Mouse (Mus musculus) hindbrain, postnatal 0 days (tissue): ENCODE measurements at regions not wholly inside any gene's neighbourhood (a gene's known extent, or its start where the extent isn't known, plus 50 kb on each side); places are given as distances from the start of the nearest gene placed in this dataset.

Source experiments
- ATAC-seq: fragments of 200-750 bp; cut with Nextera tagmentation; 2 replicates; pipeline ENCODE4 v1.8.0; 2017; ENCODE audit warnings: mild to moderate bottlenecking, moderate TSS enrichment, moderate library complexity
- DNase-seq: peaks from one replicate; pipeline ENCODE4 v3.0.0-alpha.2; 2015; ENCODE audit warnings: low spot score
- H3K27ac ChIP-seq: fragments of 300-500 bp; sonication (generic); 2 replicates; pipeline ENCODE4 v1.5.1; 2014; ENCODE audit warnings: mild to moderate bottlenecking
- H3K27me3 ChIP-seq: fragments of 300-500 bp; sonication (generic); 2 replicates; pipeline ENCODE4 v1.6.1; 2014; ENCODE audit warnings: low read length, mixed read lengths; ENCODE audit not compliant: insufficient read depth
- H3K36me3 ChIP-seq: fragments of 300-500 bp; sonication (generic); 2 replicates; pipeline ENCODE4 v1.6.1; 2014; ENCODE audit warnings: low read length, mixed read lengths; ENCODE audit not compliant: insufficient read depth
- H3K4me1 ChIP-seq: fragments of 300-500 bp; sonication (generic); 2 replicates; pipeline ENCODE4 v1.6.1; 2014; ENCODE audit warnings: antibody characterized with exemption, low read length, mixed read lengths; ENCODE audit not compliant: insufficient read depth
- H3K4me2 ChIP-seq: fragments of 300-500 bp; sonication (generic); 2 replicates; pipeline ENCODE4 v1.6.1; 2014; ENCODE audit warnings: low read depth, mild to moderate bottlenecking, low read length, moderate library complexity, mixed read lengths
- H3K4me3 ChIP-seq: fragments of 300-500 bp; sonication (generic); 2 replicates; pipeline ENCODE4 v1.5.1; 2014; ENCODE audit warnings: low read length
- H3K9ac ChIP-seq: fragments of 300-500 bp; sonication (generic); replicated peaks from 2 replicates; pipeline ENCODE4 v1.6.1; 2014; ENCODE audit warnings: mild to moderate bottlenecking, low read length, moderate library complexity, mixed read lengths
- H3K9me3 ChIP-seq: fragments of 300-500 bp; sonication (generic); 2 replicates; pipeline ENCODE4 v1.6.1; 2016; ENCODE audit warnings: low read length, mixed read lengths
- CTCF ChIP-seq: IDR thresholded peaks from 2 replicates; pipeline ENCODE4 v1.5.1; 2016; ENCODE audit warnings: antibody characterized with exemption, control low read depth, low read depth
- WGBS: fragments of 180-500 bp; shearing (Covaris S2); extraction: QIAGEN DNeasy Blood & Tissue Kit; methylation state at CpG from one replicate; pipeline ENCODE4 v1.1.7; 2014; 5-methylcytosine and 5-hydroxymethylcytosine counted together

DNA sequence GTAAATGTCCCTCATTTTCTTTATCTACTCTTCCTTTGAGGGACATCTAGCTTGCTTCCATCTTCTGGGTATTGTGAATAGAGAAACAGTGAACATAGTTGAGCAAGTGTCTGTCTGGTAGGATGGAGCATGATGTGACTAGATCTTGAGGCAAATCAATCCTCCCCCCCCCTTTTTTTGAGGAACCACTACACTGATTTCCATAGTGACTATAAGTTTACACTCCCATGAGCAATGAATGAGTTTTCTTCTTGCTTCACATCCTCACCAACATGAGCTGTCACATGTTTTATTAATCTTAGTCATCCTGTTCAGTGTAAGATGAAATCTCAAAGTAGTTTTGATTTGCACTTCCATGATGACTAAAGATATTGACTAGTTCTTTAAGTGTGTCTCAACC, 92.7 kb downstream of the Arrdc4 start:
- Histone ChIP-seq H3K27me3 (no peaks in the 10 kb centered on the region), H3K4me1 (no peaks in the 10 kb centered on the region), H3K4me3 (no peak overlapping the region), H3K4me2 (no peak overlapping the region), H3K36me3 (no peaks in the 10 kb centered on the region), H3K9ac (no peak overlapping the region), H3K9me3 (peaks cover 4% of the 10 kb centered on the region; the same call in 1 of the 2 replicates), H3K27ac (no peak overlapping the region)
- no peak for TF ChIP-seq CTCF
- no peak for DNase-seq
- no peak for ATAC-seq

DNA sequence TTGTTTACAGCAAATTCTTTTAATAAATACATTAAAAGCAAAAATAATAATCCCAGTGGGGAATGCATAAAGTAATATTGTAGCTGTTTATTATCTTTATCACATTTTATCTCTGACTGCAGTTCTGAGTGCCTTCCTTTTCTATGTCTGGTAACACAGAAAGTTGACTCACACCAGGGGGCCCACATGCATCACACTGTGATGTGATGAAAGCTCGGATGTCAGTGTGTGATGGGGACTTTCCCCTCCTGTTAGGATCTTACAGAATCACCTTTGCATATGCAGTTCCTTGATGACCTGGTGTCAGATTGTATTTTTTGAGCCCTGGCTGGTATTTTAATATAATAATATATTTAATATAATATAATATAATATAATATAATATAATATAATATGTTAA, 95.5 kb downstream of the Arrdc4 start:
- Histone ChIP-seq H3K9me3 (peaks cover 4% of the 10 kb centered on the region; the same call in 1 of the 2 replicates), H3K27me3 (no peaks in the 10 kb centered on the region), H3K4me1 (no peaks in the 10 kb centered on the region), H3K4me3 (no peak overlapping the region), H3K27ac (no peak overlapping the region), H3K36me3 (no peaks in the 10 kb centered on the region), H3K4me2 (no peak overlapping the region), H3K9ac (no peak overlapping the region)
- ATAC-seq (no peak), DNase-seq (no peak)
- 39% methylated on average over 1 of the region's 1 CpGs for WGBS
- TF ChIP-seq CTCF = no peak

DNA sequence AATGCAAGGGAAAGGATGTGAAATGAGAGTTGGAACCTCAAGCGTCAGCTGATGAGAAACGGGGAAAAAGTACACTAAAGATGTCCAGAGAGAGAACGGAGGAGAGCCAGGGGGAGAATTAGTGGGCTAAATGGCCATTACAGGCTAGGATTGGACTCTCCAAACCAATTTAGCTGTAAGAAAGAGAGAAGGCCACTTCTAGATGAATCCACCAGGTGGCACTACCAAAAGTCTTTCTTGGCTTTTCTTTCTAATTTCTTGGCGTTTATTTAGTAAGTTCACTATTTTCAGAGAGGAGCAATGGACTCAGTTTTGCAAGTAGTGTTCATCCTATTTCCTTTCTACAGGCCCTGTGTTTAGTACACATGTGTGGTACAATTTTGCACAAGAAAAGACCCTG, 97.6 kb downstream of the Arrdc4 start:
- Histone ChIP-seq H3K9me3 (peaks cover 4% of the 10 kb centered on the region; the same call in 1 of the 2 replicates), H3K27me3 (no peaks in the 10 kb centered on the region), H3K4me2 (no peak overlapping the region), H3K9ac (no peak overlapping the region), H3K27ac (no peak overlapping the region), H3K36me3 (no peaks in the 10 kb centered on the region), H3K4me3 (no peak overlapping the region), H3K4me1 (no peaks in the 10 kb centered on the region)
- ATAC-seq (no peak), DNase-seq (peak; percentile 44)
- TF ChIP-seq CTCF = peak; percentile 62
- 67% methylated on average over 4 of the region's 4 CpGs for WGBS

DNA sequence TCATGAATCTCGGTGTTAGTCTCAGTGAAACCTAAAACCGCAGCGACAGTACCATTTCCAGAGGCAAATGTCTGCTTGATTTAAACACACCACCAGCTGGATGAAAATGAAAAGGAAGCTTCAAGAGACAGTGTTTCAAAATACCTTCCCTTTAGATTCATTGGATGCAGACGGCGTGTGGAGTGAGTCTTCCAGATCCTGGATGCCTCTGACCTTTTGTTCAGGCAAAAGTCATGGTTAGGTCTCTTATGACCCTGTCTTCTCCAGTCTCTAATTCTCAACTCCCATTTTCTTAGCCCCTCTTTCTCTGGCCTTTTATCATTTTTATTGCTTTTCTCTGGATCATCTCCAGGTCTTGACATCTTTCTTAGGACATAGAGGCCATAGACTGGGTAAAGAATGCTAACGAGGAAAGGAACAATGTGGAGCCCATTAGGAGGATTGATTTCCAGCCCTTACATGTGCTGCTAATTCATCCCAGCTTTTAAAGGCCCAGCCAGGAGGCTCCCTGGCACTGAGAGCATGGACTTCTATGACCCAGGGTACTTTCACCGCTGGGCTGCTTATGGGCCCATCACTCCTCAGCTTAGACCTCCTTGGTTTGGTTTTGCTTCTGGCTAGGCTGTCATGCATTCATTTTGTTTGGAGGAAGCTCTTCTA, 111.4 kb downstream of the Arrdc4 start:
- no peak overlapping the region for H3K27ac ChIP-seq
- no peak for TF ChIP-seq CTCF
- H3K36me3 ChIP-seq = no peaks in the 10 kb centered on the region
- DNase-seq (no peak), ATAC-seq (no peak)
- no peaks in the 10 kb centered on the region for H3K4me1 ChIP-seq
- WGBS = 83% methylated on average over 7 of the region's 7 CpGs
- no peak overlapping the region for H3K4me2 ChIP-seq
- no peak overlapping the region for H3K4me3 ChIP-seq
- H3K9ac ChIP-seq = no peak overlapping the region
- H3K9me3 ChIP-seq = no peaks in the 10 kb centered on the region
- H3K27me3 ChIP-seq = no peaks in the 10 kb centered on the region

DNA sequence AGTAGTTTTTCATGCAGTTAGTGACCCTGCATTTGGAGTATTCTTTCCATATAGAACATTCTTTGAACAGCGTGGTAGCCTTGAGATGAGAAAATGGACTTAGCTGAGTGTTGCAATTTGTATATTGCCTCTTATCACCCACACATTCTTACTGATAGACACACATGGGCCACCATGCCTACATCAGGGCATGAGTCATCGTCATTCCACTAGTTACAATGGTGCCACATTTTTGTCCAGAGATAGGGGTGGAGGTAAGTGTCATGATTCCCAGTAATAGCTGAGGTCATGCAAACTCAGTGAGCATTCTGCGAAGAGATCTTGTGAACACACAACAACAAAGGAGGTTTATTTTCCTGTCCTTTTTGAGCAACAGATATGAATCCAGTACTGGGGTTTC, 128.0 kb downstream of the Arrdc4 start:
- Histone ChIP-seq H3K9ac (no peak overlapping the region), H3K4me3 (no peak overlapping the region), H3K4me1 (no peaks in the 10 kb centered on the region), H3K36me3 (no peaks in the 10 kb centered on the region), H3K27me3 (no peaks in the 10 kb centered on the region), H3K9me3 (no peaks in the 10 kb centered on the region), H3K27ac (no peak overlapping the region), H3K4me2 (no peak overlapping the region)
- TF ChIP-seq CTCF = no peak
- WGBS = 90% methylated on average over 3 of the region's 3 CpGs
- ATAC-seq (no peak), DNase-seq (no peak)

DNA sequence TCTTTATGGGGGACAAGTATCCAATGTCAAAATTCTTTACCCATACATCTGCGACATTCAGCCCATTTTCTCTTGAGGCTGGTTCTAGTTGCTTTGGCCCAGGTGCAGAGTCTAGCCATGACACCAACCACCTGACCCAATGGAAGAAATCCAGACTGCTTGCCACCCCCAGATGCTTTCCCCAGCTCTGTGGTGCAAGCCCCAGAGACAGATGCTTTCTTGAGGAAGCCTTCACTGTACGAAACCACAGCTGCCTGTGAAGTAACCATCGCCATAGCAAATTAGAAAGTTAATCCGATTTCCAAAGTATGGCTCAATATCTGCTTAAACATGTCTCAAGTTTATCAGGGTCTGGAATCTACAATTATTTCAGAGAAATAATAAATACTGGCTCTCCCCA, 138.5 kb downstream of the Arrdc4 start:
- 95% methylated on average over 4 of the region's 4 CpGs for WGBS
- Histone ChIP-seq H3K4me3 (no peak overlapping the region), H3K9ac (no peak overlapping the region), H3K9me3 (no peaks in the 10 kb centered on the region), H3K27me3 (no peaks in the 10 kb centered on the region), H3K36me3 (no peaks in the 10 kb centered on the region), H3K27ac (no peak overlapping the region), H3K4me1 (no peaks in the 10 kb centered on the region), H3K4me2 (no peak overlapping the region)
- ATAC-seq = no peak
- no peak for DNase-seq
- TF ChIP-seq CTCF = no peak

DNA sequence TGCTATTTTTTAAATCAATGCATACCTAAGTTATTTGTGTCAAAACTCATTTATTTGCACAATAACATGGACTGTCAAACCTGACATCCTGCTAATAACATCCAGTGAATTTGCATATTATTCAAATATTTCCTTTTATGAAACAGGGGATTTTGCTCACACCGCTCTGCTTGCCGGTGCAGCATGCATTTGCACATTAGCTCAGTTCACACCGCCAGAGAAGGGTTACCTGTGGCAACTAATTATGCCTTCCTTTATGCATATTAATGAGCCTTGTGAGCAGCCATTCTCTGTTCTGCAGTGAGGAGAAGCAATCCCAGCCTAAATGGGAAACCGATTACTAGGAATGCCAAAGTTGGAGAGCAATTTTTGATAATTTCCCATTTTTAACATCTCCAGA, 141.9 kb downstream of the Arrdc4 start:
- H3K4me1 ChIP-seq = no peaks in the 10 kb centered on the region
- H3K9me3 ChIP-seq = no peaks in the 10 kb centered on the region
- no peak overlapping the region for H3K4me2 ChIP-seq
- 37% methylated on average over 4 of the region's 4 CpGs for WGBS
- no peak overlapping the region for H3K9ac ChIP-seq
- ATAC-seq (no peak), DNase-seq (peak; percentile 44)
- H3K27ac ChIP-seq = no peak overlapping the region
- H3K36me3 ChIP-seq = no peaks in the 10 kb centered on the region
- no peak for TF ChIP-seq CTCF
- H3K27me3 ChIP-seq = no peaks in the 10 kb centered on the region
- H3K4me3 ChIP-seq = no peak overlapping the region
